Mouse (Mus musculus) heart, embryonic 13.5 days (tissue): Measurements from ENCODE around the gene Slc8b1. TPM values are rescaled to one million over a fixed set of nuclear protein-coding genes. Genes with fewer than 3 reads are reported as not detected.
"Not testable (repeated sequence)": the region's sequence is repeated elsewhere in the genome, so short reads cannot be mapped to it uniquely, and the experiment has no call there.

Source experiments
- ATAC-seq: fragments of 200-750 bp; cut with Nextera tagmentation; 2 replicates; pipeline ENCODE4 v1.8.0; 2017; ENCODE audit warnings: moderate TSS enrichment; ENCODE audit not compliant: insufficient number of reproducible peaks, low FRiP score, low TSS enrichment; ENCODE audit errors: extremely low read depth
- H3K27ac ChIP-seq: fragments of 300-500 bp; sonication (generic); replicated peaks from 2 replicates; pipeline ENCODE4 v1.5.1; 2015; ENCODE audit warnings: moderate library complexity, mild to moderate bottlenecking, inconsistent platforms
- H3K27me3 ChIP-seq: fragments of 300-500 bp; sonication (generic); replicated peaks from 2 replicates; pipeline ENCODE4 v1.6.1; 2015; ENCODE audit warnings: mild to moderate bottlenecking, inconsistent platforms
- H3K36me3 ChIP-seq: fragments of 300-500 bp; sonication (generic); 2 replicates; pipeline ENCODE4 v1.6.1; 2015; ENCODE audit warnings: mild to moderate bottlenecking, inconsistent platforms
- H3K4me1 ChIP-seq: fragments of 300-500 bp; sonication (generic); 2 replicates; pipeline ENCODE4 v1.6.1; 2015; ENCODE audit warnings: inconsistent platforms
- H3K4me2 ChIP-seq: fragments of 300-500 bp; sonication (generic); 2 replicates; pipeline ENCODE4 v1.6.1; 2015; ENCODE audit warnings: inconsistent platforms, mild to moderate bottlenecking, moderate library complexity
- H3K4me3 ChIP-seq: fragments of 300-500 bp; sonication (generic); 2 replicates; pipeline ENCODE4 v1.5.1; 2015; ENCODE audit warnings: moderate library complexity, mild to moderate bottlenecking, inconsistent platforms
- H3K9ac ChIP-seq: fragments of 300-500 bp; sonication (generic); 2 replicates; pipeline ENCODE4 v1.6.1; 2015; ENCODE audit warnings: inconsistent platforms, mild to moderate bottlenecking, moderate library complexity
- H3K9me3 ChIP-seq: fragments of 300-500 bp; sonication (generic); 2 replicates; pipeline ENCODE4 v1.6.1; 2016; ENCODE audit warnings: inconsistent platforms
- WGBS: fragments of 180-500 bp; shearing (Covaris S2); methylation state at CpG from one replicate; pipeline ENCODE4 v1.1.7; 2015; ENCODE audit warnings: mixed read lengths; 5-methylcytosine and 5-hydroxymethylcytosine counted together
- polyA plus RNA-seq: library from polyadenylated mRNA; unstranded; fragments of >200 nt; fragmentation: Nextera tagmentation; extraction: Ambion mirVana; gene quantifications from 2 replicates; pipeline ENCODE4 v1.2.1, GENCODE M21; 2015

The Slc8b1 gene
- polyA plus RNA-seq, 1 experiment from 2014 or later = 4.6 TPM

DNA sequence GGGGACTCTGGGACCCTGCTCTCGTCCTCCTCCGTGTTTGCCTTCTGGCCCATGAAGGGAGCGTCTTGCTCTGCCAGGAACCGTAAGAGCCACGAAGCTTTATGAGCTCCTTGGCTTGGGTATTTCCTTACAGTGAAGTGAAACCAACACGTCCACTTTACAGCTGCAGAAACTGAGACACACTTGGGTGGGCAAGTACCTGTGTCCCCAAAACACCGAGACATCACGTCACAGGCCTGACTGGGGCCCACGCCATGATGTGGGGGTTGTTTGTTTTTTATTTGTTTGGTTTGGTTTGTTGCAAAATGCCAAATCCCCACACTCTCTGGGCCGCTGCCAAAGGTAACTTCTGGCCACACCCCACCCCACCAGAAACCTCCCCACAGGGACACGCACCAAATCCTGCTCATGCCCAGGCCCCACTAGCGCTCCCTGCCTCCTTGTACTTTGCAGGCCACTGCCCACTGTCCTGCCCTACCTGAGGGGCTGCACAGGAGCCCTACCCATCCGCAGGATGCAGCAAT lies 15.2 kb upstream of the Slc8b1 start:
- Histone ChIP-seq H3K36me3 (peaks cover 60% of the 10 kb centered on the region), H3K4me3 (no peak overlapping the region), H3K4me2 (no peak overlapping the region), H3K9me3 (no peaks in the 10 kb centered on the region), H3K27ac (no peak overlapping the region), H3K9ac (no peak overlapping the region), H3K27me3 (no peaks in the 10 kb centered on the region), H3K4me1 (peaks cover 8% of the 10 kb centered on the region)
- WGBS = 85% methylated on average over 13 of the region's 13 CpGs
- ATAC-seq = no peak

DNA sequence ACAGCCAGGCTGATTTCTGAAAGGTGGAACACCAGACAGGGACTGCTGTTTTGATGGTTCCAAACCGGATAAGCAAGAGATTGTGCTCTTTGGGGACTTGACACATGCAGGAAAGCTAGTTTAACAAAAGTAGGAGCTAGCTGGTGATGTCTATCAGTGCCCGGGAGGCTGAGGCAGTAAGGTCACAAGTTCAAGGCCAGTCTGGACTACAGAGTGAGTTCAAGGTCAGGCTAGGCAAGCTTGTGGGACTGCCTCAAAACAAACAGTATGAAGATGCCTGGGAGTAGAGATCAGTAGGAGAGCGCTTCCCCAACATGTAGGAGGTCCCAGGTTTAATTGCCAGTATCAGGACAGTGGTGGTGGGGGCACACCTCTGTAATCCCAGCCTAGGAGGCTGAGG lies 13.9 kb upstream of the Slc8b1 start:
- Histone ChIP-seq H3K36me3 (peaks cover 56% of the 10 kb centered on the region), H3K4me1 (peaks cover 6% of the 10 kb centered on the region), H3K9me3 (no peaks in the 10 kb centered on the region), H3K27me3 (no peaks in the 10 kb centered on the region), H3K9ac (no peak overlapping the region), H3K4me2 (no peak overlapping the region), H3K27ac (no peak overlapping the region), H3K4me3 (no peak overlapping the region)
- 80% methylated on average over 3 of the region's 3 CpGs for WGBS
- no peak for ATAC-seq

DNA sequence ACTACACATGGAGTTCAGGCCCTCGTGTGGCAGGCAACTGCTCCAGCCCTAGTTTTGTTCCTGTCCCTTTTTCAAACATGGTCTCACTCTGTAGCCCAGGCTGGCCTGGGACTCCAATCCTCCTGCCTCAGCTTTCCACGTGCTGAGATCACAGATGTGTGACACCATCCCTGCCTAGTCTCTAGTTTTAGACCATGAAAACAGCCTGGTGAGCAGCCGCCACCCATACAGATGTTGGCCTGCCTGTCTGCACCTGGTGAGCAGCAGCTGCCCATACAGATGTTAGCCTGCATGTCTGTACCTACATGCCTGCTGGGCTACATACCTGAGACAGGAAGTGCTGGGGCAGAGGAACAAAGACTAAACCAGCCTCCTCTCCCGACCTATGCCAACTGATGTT lies 11.8 kb upstream of the Slc8b1 start:
- no peak for ATAC-seq
- no peak overlapping the region for H3K4me3 ChIP-seq

DNA sequence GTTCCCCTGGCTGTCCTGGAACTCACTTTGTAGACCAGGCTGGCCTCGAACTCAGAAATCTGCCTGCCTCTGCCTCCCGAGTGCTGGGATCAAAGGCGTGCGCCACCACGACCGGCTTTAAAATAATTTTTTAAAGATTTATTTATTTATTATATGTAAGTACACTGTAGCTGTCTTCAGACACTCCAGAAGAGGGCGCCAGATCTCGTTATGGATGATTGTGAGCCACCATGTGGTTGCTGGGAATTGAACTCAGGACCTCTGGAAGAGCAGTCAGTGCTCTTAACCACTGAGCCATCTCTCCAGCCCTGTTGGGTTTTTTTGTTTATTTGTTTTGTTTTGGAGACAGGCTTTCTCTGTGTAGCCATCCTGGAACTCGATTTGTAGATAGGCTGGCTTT lies 10.4 kb upstream of the Slc8b1 start:
- H3K9me3 ChIP-seq, H3K4me3 ChIP-seq, H3K27me3 ChIP-seq, ATAC-seq, H3K4me2 ChIP-seq, H3K9ac ChIP-seq, H3K27ac ChIP-seq: not testable (repeated sequence)
- Histone ChIP-seq H3K4me1 (peaks cover 20% of the 10 kb centered on the region), H3K36me3 (peaks cover 23% of the 10 kb centered on the region)
- WGBS = 85% methylated on average over 9 of the region's 9 CpGs

More for the DNA sequence above, 11.8 kb upstream of the Slc8b1 start:
- Histone ChIP-seq H3K36me3 (peaks cover 35% of the 10 kb centered on the region), H3K27me3 (no peaks in the 10 kb centered on the region), H3K9me3 (no peaks in the 10 kb centered on the region), H3K9ac (no peak overlapping the region), H3K4me1 (peaks cover 16% of the 10 kb centered on the region), H3K4me2 (no peak overlapping the region), H3K27ac (no peak overlapping the region)
- 74% methylated on average over 4 of the region's 4 CpGs for WGBS

DNA sequence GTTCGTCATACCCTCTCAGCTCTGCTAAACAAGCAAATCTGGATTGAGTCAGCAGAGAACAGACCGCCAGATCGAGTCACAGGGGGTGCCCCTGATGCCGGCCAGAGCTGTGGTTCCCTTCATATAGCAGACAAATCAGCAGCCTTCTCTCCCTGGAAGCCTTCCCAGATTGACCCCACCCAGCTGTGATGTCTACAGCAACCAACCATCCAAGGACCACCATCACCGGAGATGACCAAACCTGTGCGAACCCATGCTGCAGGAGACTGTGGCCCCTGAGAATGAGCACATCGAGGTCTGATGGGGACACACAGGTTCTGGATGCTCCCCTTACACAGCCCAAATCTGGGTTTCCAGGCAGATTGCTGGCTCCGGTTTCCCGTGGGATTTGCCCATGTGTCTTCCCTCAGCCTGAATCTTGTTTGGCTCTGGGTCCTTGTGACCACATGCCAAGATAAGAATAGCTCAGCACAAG lies 8.8 kb upstream of the Slc8b1 start:
- no peaks in the 10 kb centered on the region for H3K27me3 ChIP-seq
- peaks cover 15% of the 10 kb centered on the region for H3K36me3 ChIP-seq
- no peak overlapping the region for H3K27ac ChIP-seq
- H3K4me1 ChIP-seq = peaks cover 32% of the 10 kb centered on the region
- H3K9ac ChIP-seq = peak overlapping the region; percentile 95
- WGBS = 58% methylated on average over 9 of the region's 9 CpGs
- H3K4me3 ChIP-seq = peak overlapping the region; percentile 77
- H3K4me2 ChIP-seq = peak overlapping the region; percentile 91
- no peaks in the 10 kb centered on the region for H3K9me3 ChIP-seq
- ATAC-seq = no peak

DNA sequence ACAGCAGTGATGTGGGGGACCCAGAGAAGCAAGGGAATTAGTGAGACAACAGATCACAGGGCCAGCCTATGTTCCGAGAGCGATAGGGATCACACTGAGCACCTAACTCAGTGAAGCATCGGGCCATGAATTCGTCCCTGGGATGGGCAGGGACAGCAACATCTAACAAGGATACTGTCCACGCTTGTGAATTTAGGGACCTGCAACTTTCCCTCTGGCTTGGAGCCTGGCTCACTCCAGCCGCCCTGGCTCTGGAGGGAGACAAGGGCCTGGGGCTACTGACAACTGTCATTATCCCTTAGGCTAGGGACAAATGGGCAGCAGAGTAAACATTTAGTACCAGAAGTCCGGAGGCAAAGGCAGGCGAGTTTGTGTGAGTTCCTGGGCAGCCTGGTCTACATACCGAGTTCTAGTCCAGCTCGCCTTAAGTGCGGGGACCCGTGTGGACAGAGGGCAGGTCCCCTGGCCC lies 8.3 kb upstream of the Slc8b1 start:
- Histone ChIP-seq H3K4me1 (peaks cover 32% of the 10 kb centered on the region), H3K27ac (no peak overlapping the region), H3K4me3 (peak overlapping the region; percentile 77), H3K9me3 (no peaks in the 10 kb centered on the region), H3K36me3 (peaks cover 10% of the 10 kb centered on the region), H3K4me2 (peak overlapping the region; percentile 91), H3K27me3 (no peaks in the 10 kb centered on the region), H3K9ac (peak overlapping the region; percentile 95)
- no peak for ATAC-seq
- 5% methylated on average over 12 of the region's 12 CpGs for WGBS

DNA sequence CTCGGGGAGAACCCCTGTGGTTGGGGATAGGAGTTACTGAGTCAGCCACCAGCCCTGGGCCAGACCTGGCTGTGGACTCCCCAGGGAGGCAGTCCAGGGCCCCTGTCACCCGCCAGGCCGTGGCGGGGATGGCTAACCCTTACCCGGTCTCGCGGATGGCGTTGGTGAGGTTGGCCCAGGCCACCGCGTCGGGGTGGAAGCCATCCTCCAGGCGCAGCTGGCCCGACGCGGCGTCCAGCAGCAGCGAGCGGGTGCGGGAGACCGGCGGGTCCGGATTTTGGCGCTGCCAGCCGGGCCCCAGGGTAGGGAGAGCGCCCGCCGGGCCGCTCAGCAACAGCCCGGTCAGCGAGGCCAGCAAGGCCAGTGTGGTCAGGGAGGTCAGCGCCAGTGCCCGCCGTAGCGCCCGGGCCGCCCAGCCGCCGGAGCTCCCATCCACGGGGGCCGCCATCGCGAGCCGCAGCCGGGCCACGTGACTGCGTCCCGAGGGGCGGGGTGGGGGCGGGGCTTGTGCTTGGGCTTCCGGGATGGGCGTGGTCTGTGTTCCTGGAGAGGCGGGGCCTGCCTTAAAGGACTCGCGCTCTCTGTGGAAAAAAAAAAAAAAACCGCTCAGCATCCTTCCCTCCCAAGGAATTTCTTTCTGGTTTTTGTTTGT lies 7.7 kb upstream of the Slc8b1 start, which contains the start of gene Plbd2:
Gene Plbd2, minus strand, starts transcription at position 482 of the 652 bp plus-strand sequence.
- H3K9ac ChIP-seq = peak within 1 kb of the TSS; percentile 95
- peak within 1 kb of the TSS; percentile 91 for H3K4me2 ChIP-seq
- WGBS = under 1% methylated on average over 54 of the region's 55 CpGs
- H3K36me3 ChIP-seq = peaks cover 4% of the 10 kb centered on the region
- no peaks in the 10 kb centered on the region for H3K9me3 ChIP-seq
- H3K27me3 ChIP-seq = no peaks in the 10 kb centered on the region
- peaks cover 32% of the 10 kb centered on the region for H3K4me1 ChIP-seq
- H3K27ac ChIP-seq = 0 out of 2 replicates have a peak within 1 kb of the TSS, but pooled peaks have one; percentile 21
- H3K4me3 ChIP-seq = peak within 1 kb of the TSS; percentile 77
- peak; percentile 80 for ATAC-seq

DNA sequence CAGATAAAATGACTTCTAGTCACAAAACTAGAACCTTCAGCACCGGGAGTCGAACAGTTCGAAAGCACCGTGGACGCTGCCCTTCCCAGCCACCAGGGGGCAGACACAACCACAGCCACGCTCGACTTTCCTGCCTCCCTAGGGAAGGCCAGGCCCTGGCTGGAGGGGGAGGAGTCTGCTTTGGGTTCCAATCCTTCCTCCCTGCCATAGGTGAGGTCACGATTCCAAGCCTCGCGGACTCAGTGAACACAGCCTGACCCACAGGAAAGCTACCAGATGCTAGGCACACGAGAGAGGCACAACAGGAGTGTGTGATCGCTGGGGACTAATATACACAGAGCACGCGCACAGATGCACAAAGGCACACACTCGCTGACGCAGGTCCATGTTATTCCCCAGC lies 5.6 kb upstream of the Slc8b1 start:
- ATAC-seq = 0 out of 2 replicates have a peak, but pooled peaks have one; percentile 6
- WGBS = 21% methylated on average over 16 of the region's 16 CpGs

DNA sequence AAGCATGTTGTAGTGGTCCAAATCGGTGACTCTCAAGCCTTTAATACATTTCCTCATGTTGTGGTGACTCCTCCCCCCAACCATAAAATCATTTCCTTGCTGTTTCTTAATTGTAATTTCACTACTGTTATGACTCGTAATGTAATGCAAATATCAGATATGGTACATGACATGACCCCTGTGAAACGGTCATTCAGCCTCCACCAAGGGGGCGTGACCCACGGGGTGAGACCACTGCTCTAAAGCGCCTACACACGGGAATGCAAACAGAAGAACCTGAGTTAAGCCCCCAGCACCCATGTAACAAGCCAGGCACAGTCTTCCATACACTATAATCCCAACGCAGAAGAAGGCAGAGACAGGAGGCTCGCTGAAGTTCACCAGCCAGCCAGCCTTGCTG lies 5.2 kb upstream of the Slc8b1 start:
- Histone ChIP-seq H3K9me3 (no peaks in the 10 kb centered on the region), H3K36me3 (no peaks in the 10 kb centered on the region), H3K4me1 (peaks cover 37% of the 10 kb centered on the region), H3K9ac (no peak overlapping the region), H3K27me3 (no peaks in the 10 kb centered on the region), H3K4me3 (no peak overlapping the region), H3K27ac (no peak overlapping the region), H3K4me2 (peak overlapping the region; percentile 39; the same call in 1 of the 2 replicates)
- WGBS = 60% methylated on average over 9 of the region's 9 CpGs
- ATAC-seq = no peak

More for the DNA sequence above, 5.6 kb upstream of the Slc8b1 start:
- Histone ChIP-seq H3K4me3 (0 out of 2 replicates have a peak overlapping the region, but pooled peaks have one; percentile 4), H3K4me1 (peaks cover 33% of the 10 kb centered on the region), H3K4me2 (peak overlapping the region; percentile 39; the same call in 1 of the 2 replicates), H3K9ac (no peak overlapping the region), H3K27me3 (no peaks in the 10 kb centered on the region), H3K9me3 (no peaks in the 10 kb centered on the region), H3K36me3 (no peaks in the 10 kb centered on the region), H3K27ac (no peak overlapping the region)

DNA sequence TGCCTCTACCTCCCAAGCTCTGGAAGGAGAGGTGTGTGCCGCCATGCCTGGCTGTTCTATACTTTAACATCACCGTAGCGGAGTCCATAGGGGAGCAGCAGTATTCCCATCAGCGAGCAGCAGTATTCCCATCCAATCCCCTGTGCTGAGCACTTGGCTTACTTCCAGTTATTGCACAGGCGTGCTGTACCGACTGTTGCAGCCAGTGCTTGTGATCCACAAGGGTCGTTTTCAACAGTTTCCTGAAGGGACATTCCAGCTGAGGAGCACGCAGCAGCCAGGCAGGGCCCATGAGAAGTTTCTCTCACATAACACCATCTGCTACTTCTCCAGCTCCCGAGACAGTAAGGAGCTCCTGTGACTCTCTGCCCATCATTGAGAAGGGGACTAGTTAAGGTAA lies 4.5 kb upstream of the Slc8b1 start:
- H3K9me3 ChIP-seq = no peaks in the 10 kb centered on the region
- no peak overlapping the region for H3K27ac ChIP-seq
- H3K27me3 ChIP-seq = no peaks in the 10 kb centered on the region
- H3K4me1 ChIP-seq = peaks cover 39% of the 10 kb centered on the region
- WGBS = 37% methylated on average over 9 of the region's 9 CpGs
- no peak overlapping the region for H3K4me2 ChIP-seq
- no peaks in the 10 kb centered on the region for H3K36me3 ChIP-seq
- peak overlapping the region; percentile 28; the same call in 1 of the 2 replicates for H3K9ac ChIP-seq
- no peak overlapping the region for H3K4me3 ChIP-seq
- ATAC-seq = no peak

DNA sequence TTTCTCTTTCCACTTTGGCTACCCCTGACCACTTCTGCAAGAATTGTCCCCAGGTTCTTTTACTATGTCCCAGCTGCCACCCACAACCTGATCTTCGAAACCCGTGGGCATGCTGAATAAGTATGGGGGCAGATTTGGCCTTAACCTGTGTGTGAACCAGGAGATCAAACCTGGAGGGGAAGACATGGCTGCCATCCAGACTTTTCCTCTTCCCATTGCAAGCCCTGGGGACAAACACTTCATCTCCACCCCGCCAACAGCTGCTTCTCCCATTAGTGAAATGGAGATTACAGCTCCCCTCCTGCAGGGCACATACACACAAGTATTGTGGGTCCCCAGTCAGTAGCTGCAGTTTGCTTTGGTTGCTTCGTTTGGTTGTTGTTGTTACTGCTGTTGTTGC lies 3.7 kb upstream of the Slc8b1 start:
- no peak overlapping the region for H3K4me3 ChIP-seq
- no peak overlapping the region for H3K4me2 ChIP-seq
- H3K9ac ChIP-seq = no peak overlapping the region
- H3K9me3 ChIP-seq = no peaks in the 10 kb centered on the region
- H3K27ac ChIP-seq = no peak overlapping the region
- no peaks in the 10 kb centered on the region for H3K36me3 ChIP-seq
- ATAC-seq = no peak
- H3K4me1 ChIP-seq = peaks cover 38% of the 10 kb centered on the region
- H3K27me3 ChIP-seq = peaks cover 4% of the 10 kb centered on the region; the same call in 1 of the 2 replicates
- WGBS = 59% methylated on average over 4 of the region's 4 CpGs
